Mouse (Mus musculus) intestine, embryonic 14.5 days (tissue): ENCODE measurements around the gene Kif3c. TPM values are rescaled to one million over a fixed set of nuclear protein-coding genes. Genes with fewer than 3 reads are reported as not detected.

Experiments used
- ATAC-seq: fragments of 200-750 bp; cut with Nextera tagmentation; replicated peaks from 2 replicates; pipeline ENCODE4 v1.8.0; 2017; ENCODE audit warnings: low read depth, moderate number of reproducible peaks, moderate TSS enrichment, moderate library complexity; ENCODE audit not compliant: low FRiP score, low TSS enrichment
- DNase-seq: peaks from one replicate; pipeline ENCODE4 v3.0.0-alpha.2; 2018; ENCODE audit warnings: low spot score
- H3K27ac ChIP-seq: fragments of 300-500 bp; sonication (generic); 2 replicates; pipeline ENCODE4 v1.5.1; 2014; ENCODE audit warnings: low read depth, mild to moderate bottlenecking, control low read depth
- H3K27me3 ChIP-seq: fragments of 300-500 bp; sonication (generic); replicated peaks from 2 replicates; pipeline ENCODE4 v1.6.1; 2014; ENCODE audit warnings: low read length, control low read depth; ENCODE audit not compliant: control insufficient read depth, insufficient read depth
- H3K36me3 ChIP-seq: fragments of 300-500 bp; sonication (generic); 2 replicates; pipeline ENCODE4 v1.6.1; 2014; ENCODE audit warnings: low read length, control low read depth; ENCODE audit not compliant: control insufficient read depth, insufficient read depth
- H3K4me1 ChIP-seq: fragments of 300-500 bp; sonication (generic); replicated peaks from 2 replicates; pipeline ENCODE4 v1.6.1; 2014; ENCODE audit warnings: low read length, control low read depth, mixed read lengths; ENCODE audit not compliant: control insufficient read depth, insufficient read depth
- H3K4me2 ChIP-seq: fragments of 300-500 bp; sonication (generic); 2 replicates; pipeline ENCODE4 v1.6.1; 2014; ENCODE audit warnings: low read length
- H3K4me3 ChIP-seq: fragments of 300-500 bp; sonication (generic); 2 replicates; pipeline ENCODE4 v1.5.1; 2014; ENCODE audit warnings: low read depth, low read length, control low read depth, mixed read lengths
- H3K9ac ChIP-seq: fragments of 300-500 bp; sonication (generic); 2 replicates; pipeline ENCODE4 v1.6.1; 2014; ENCODE audit warnings: mild to moderate bottlenecking, low read length
- H3K9me3 ChIP-seq: fragments of 300-500 bp; sonication (generic); 2 replicates; pipeline ENCODE4 v1.6.1; 2016; ENCODE audit warnings: low read length, control low read depth; ENCODE audit not compliant: control insufficient read depth
- WGBS: fragments of 180-500 bp; shearing (Covaris S2); extraction: QIAGEN DNeasy Blood & Tissue Kit; methylation state at CpG from one replicate; pipeline ENCODE4 v1.1.7; 2014; 5-methylcytosine and 5-hydroxymethylcytosine counted together
- polyA plus RNA-seq: library from polyadenylated mRNA; unstranded; fragments of >200 nt; fragmentation: Nextera tagmentation; extraction: Ambion mirVana; gene quantifications from 2 replicates; pipeline ENCODE4 v1.2.1, GENCODE M21; 2014

Kif3c gene
- polyA plus RNA-seq, 1 experiment from 2014 or later = 11.5 TPM

- Histone ChIP-seq H3K36me3 (peaks cover 11% of the 10 kb centered on the region; the same call in 1 of the 2 replicates), H3K4me3 (no peak overlapping the region), H3K27ac (no peak overlapping the region), H3K27me3 (no peaks in the 10 kb centered on the region), H3K9me3 (no peaks in the 10 kb centered on the region), H3K4me1 (peaks cover 16% of the 10 kb centered on the region; the same call in 1 of the 2 replicates), H3K4me2 (no peak overlapping the region), H3K9ac (no peak overlapping the region)
- DNase-seq = no peak
- WGBS = 89% methylated on average over 5 of the region's 5 CpGs
- ATAC-seq = no peak
Measured at GRCm38 (mm10) chr12:3364076-3364475, 856 bp upstream of the Kif3c start.

- Histone ChIP-seq H3K27ac (peak overlapping the region; percentile 34; the same call in 1 of the 2 replicates), H3K27me3 (no peaks in the 10 kb centered on the region), H3K4me2 (peak overlapping the region; percentile 61), H3K9ac (peak overlapping the region; percentile 60), H3K36me3 (peaks cover 11% of the 10 kb centered on the region; the same call in 1 of the 2 replicates), H3K9me3 (no peaks in the 10 kb centered on the region), H3K4me3 (peak overlapping the region; percentile 62), H3K4me1 (peaks cover 24% of the 10 kb centered on the region; the same call in 1 of the 2 replicates)
- 1% methylated on average over 29 of the region's 31 CpGs for WGBS
- ATAC-seq = peak; percentile 65
- DNase-seq = peak; percentile 77
Measured at GRCm38 (mm10) chr12:3365449-3366189, 687 bp downstream of the Kif3c start.

GRCm38 (mm10) chr12:3366190-3366956 lies 1.4 kb downstream of the Kif3c start:
- Histone ChIP-seq H3K4me2 (peak overlapping the region; percentile 61), H3K9me3 (no peaks in the 10 kb centered on the region), H3K36me3 (peaks cover 11% of the 10 kb centered on the region; the same call in 1 of the 2 replicates), H3K4me1 (peaks cover 29% of the 10 kb centered on the region; the same call in 1 of the 2 replicates), H3K9ac (peak overlapping the region; percentile 60), H3K4me3 (peak overlapping the region; percentile 62), H3K27me3 (no peaks in the 10 kb centered on the region), H3K27ac (no peak overlapping the region)
- ATAC-seq (peak; percentile 19; the same call in 1 of the 2 replicates), DNase-seq (peak; percentile 59)
- WGBS = 61% methylated on average over 22 of the region's 22 CpGs

- no peaks in the 10 kb centered on the region for H3K27me3 ChIP-seq
- H3K9me3 ChIP-seq = no peaks in the 10 kb centered on the region
- H3K4me1 ChIP-seq = peaks cover 30% of the 10 kb centered on the region; the same call in 1 of the 2 replicates
- ATAC-seq (no peak), DNase-seq (no peak)
- H3K27ac ChIP-seq = no peak overlapping the region
- WGBS = 93% methylated on average over 14 of the region's 14 CpGs
- peaks cover 11% of the 10 kb centered on the region; the same call in 1 of the 2 replicates for H3K36me3 ChIP-seq
- H3K4me3 ChIP-seq = no peak overlapping the region
- no peak overlapping the region for H3K4me2 ChIP-seq
- H3K9ac ChIP-seq = no peak overlapping the region
Measured at GRCm38 (mm10) chr12:3366957-3367260, 2.0 kb downstream of the Kif3c start.

- Histone ChIP-seq H3K4me2 (peak overlapping the region; percentile 43), H3K27me3 (no peaks in the 10 kb centered on the region), H3K36me3 (peaks cover 18% of the 10 kb centered on the region; the same call in 1 of the 2 replicates), H3K4me1 (peaks cover 30% of the 10 kb centered on the region; the same call in 1 of the 2 replicates), H3K27ac (no peak overlapping the region), H3K9ac (no peak overlapping the region), H3K4me3 (peak overlapping the region; percentile 14; the same call in 1 of the 2 replicates), H3K9me3 (no peaks in the 10 kb centered on the region)
- DNase-seq (no peak), ATAC-seq (no peak)
- WGBS = 13% methylated on average over 3 of the region's 3 CpGs
Measured at GRCm38 (mm10) chr12:3368771-3369170, 3.8 kb downstream of the Kif3c start.

- Histone ChIP-seq H3K9me3 (no peaks in the 10 kb centered on the region), H3K4me2 (peak overlapping the region; percentile 16; the same call in 1 of the 2 replicates), H3K36me3 (peaks cover 19% of the 10 kb centered on the region; the same call in 1 of the 2 replicates), H3K27ac (no peak overlapping the region), H3K4me3 (no peak overlapping the region), H3K27me3 (no peaks in the 10 kb centered on the region), H3K4me1 (peaks cover 25% of the 10 kb centered on the region; the same call in 1 of the 2 replicates), H3K9ac (no peak overlapping the region)
- 29% methylated on average over 11 of the region's 11 CpGs for WGBS
- ATAC-seq (no peak), DNase-seq (no peak)
Measured at GRCm38 (mm10) chr12:3370979-3371925, 6.3 kb downstream of the Kif3c start.

GRCm38 (mm10) chr12:3371991-3372390 lies 7.1 kb downstream of the Kif3c start:
- no peak overlapping the region for H3K4me3 ChIP-seq
- no peak overlapping the region for H3K4me2 ChIP-seq
- H3K9me3 ChIP-seq = no peaks in the 10 kb centered on the region
- DNase-seq (no peak), ATAC-seq (no peak)
- peaks cover 20% of the 10 kb centered on the region; the same call in 1 of the 2 replicates for H3K4me1 ChIP-seq
- no peak overlapping the region for H3K27ac ChIP-seq
- H3K36me3 ChIP-seq = peaks cover 16% of the 10 kb centered on the region; the same call in 1 of the 2 replicates
- no peaks in the 10 kb centered on the region for H3K27me3 ChIP-seq
- H3K9ac ChIP-seq = no peak overlapping the region
- 75% methylated on average over 3 of the region's 3 CpGs for WGBS

- Histone ChIP-seq H3K4me2 (no peak overlapping the region), H3K27me3 (no peaks in the 10 kb centered on the region), H3K4me1 (peaks cover 19% of the 10 kb centered on the region; the same call in 1 of the 2 replicates), H3K36me3 (0 out of 2 replicates have a peak, but pooled peaks cover 8% of the 10 kb centered on the region), H3K4me3 (no peak overlapping the region), H3K9ac (no peak overlapping the region), H3K27ac (no peak overlapping the region), H3K9me3 (no peaks in the 10 kb centered on the region)
- ATAC-seq (no peak), DNase-seq (no peak)
- WGBS = 84% methylated on average over 6 of the region's 6 CpGs
Measured at GRCm38 (mm10) chr12:3373566-3373965, 8.6 kb downstream of the Kif3c start.
